Mouse (Mus musculus): ENCODE measurements around the gene Pde6d.
"Not testable (repeated sequence)": the region's sequence is repeated elsewhere in the genome, so short reads cannot be mapped to it uniquely, and the experiment has no call there.

Gene Pde6d

GRCm38 (mm10) chr1:86569292-86569860, 13.1 kb downstream of the Pde6d start:
- DNase-seq (ENCODE audit: low read depth, low spot score), result no peak

- DNase-seq (ENCODE audit: low read depth, low spot score), result no peak
Measured at GRCm38 (mm10) chr1:86568409-86568808, 14.0 kb downstream of the Pde6d start.

DNA sequence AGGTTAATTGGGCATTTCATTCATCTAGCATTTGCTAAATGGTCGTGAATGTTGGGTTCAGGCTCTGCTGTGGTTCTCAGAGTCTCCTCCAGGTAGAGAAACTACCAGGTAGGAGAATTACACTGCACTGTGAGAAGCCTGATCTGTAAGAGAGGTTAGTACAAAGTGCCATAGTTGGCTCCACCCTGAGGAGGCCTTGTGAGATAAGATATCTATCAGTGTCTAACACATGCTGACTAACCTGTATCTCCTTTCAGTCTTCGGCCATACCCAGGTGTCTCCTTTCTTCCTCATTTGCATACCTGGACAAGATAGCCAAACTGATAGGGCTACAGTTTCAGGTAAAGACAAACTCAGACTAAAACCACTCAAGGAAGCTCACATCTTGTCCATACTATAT, 19.8 kb downstream of the Pde6d start:
- no peak for DNase-seq (ENCODE audit: low read depth, low spot score)

DNA sequence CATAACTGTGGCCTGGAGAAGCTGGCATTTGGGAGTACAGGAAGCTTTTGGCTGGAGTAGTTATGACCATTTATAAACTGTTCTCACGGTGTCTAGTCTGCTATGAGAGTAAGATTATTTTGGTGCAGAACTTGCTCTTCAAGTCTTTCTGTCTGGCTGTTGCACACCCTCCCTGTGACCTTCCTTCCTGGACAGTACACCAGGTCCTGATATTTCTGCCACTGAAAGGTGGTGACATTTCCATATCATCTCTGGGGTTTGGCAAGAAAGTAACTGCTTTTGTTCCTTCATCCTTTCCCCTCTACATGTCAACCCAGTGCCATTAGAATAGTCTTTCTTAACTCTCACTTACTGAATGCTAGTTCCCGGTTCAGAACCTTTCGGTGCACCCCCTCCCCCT, 23.2 kb downstream of the Pde6d start:
- DNase-seq (ENCODE audit: low read depth, low spot score), result no peak

- no peak for DNase-seq (ENCODE audit: low read depth, low spot score)
Measured at GRCm38 (mm10) chr1:86557872-86558271, 24.6 kb downstream of the Pde6d start.

DNA sequence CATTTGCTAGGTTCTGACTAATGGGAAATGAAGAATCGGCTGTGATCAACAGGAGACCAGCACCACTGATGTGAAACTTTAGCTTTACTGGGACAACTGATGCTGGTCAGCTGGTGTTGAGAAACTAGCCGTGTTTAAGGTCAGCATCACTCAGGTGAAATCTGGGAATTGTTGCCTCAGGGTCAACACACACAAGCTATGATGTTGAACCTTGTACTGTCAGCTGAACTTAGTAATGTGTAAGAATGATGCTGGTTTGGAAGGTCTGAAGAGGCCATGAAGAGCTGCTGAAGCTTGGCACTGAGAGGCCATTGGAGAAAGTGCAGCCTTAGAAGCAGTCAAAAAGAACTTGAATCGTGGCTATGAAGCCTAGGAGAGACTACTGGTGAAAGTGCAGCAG, 26.8 kb downstream of the Pde6d start:
- no peak for DNase-seq (ENCODE audit: low read depth, low spot score)

DNA sequence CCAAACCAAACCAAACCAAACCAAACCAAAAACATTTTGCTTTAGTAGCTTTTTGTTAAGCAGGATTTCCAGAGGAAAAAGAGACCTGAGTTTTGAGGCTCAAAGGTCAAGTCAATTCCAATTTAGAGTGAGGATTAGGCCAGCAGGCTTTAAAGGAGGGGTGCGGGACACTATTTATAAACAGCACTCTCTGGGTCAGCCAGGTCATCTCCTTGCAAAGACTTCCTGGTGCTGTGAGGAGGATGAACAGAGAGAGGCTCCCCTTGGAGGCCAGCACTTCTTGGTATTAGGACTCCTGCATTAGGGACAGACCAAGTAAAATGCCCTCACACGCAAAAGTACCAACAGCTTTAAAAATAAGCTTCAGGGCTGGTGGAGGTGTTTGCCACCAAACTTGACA, 30.6 kb downstream of the Pde6d start:
- DNase-seq (ENCODE audit: low read depth, low spot score), result no peak

- no peak for DNase-seq (ENCODE audit: low read depth, low spot score)
Measured at GRCm38 (mm10) chr1:86551299-86551698, 31.1 kb downstream of the Pde6d start.

DNA sequence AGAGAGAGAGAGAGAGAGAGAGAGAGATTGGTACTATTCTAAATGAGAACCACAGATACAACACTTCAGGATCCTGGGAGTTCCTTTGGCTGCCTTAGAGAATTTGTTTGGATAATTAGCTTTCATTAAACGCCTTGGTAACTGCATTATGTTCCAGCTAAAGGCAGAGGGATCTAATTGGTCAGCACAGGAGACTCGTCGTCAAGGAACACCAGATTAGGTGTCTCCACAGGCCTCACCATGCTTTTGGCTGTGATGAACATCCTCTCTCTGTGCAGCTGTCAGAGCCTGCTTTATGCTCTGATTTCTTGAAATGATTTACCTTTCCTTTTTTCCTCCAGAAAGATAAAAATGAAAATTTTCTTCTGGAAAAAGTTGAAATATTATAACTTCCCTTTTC, 35.6 kb downstream of the Pde6d start:
- DNase-seq (ENCODE audit: low read depth, low spot score), result no peak

DNA sequence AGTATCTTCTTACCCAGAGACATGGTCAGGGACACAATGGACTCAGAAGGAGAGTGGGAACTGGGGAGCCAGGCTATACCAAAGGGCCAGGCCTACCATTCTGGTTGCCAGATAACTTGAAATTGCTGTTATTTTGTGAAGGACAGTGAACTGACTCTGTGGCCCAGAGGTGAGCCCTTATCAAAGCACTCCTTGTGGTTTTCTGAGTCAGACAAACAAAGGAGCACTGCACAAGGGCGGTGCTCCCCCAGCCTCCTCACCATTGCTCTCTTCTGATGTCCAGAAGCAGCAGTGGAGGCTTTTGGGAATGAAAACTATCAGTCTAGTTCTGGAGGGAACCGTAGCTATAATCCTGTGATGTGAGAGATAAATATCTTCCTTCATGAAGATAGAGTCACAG, 39.8 kb downstream of the Pde6d start:
- DNase-seq (ENCODE audit: low read depth, low spot score), result no peak

GRCm38 (mm10) chr1:86539583-86539982, 42.8 kb downstream of the Pde6d start:
- DNase-seq (ENCODE audit: low read depth, low spot score), result not testable (repeated sequence)

- no peak for DNase-seq (ENCODE audit: low read depth, low spot score)
Measured at GRCm38 (mm10) chr1:86538383-86538782, 44.0 kb downstream of the Pde6d start.

GRCm38 (mm10) chr1:86533411-86534130, 48.9 kb downstream of the Pde6d start:
- no peak for DNase-seq (ENCODE audit: low read depth, low spot score)

DNA sequence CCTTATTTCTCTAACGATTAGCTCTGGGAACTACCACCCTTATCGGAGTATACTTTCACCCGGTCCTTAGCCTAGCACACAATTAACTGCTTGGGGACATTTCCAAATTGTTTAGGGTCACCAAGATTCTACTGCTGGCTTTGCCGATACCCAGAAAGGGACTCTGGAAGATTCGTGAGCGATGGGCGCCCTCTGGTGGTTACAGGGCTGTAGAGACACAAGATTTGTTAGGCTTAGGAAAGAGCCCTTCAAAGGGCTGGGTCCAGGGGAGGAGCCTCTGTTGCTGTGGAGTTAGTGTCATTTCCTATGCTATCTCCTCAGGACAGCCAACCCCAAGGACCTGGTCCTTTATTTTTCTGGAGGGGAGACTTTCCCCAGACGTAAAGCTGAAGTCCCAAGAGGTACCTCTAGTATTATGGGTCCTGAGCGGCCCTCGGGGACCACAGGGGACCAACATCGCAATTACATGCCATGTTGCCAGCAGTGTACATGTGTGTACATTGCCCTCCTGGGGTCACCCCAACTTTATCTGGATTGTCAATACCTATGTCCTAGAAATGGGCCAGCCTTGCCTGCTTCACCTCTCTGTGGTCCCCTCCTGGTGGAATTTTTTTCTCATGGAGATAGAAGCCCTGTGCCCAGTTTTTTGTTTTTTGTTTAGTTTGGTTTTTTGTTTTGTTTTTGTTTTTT, 49.9 kb downstream of the Pde6d start:
- no peak for DNase-seq (ENCODE audit: low read depth, low spot score)

- no peak for DNase-seq (ENCODE audit: low read depth, low spot score)
Measured at GRCm38 (mm10) chr1:86531547-86532321, 50.7 kb downstream of the Pde6d start.

DNA sequence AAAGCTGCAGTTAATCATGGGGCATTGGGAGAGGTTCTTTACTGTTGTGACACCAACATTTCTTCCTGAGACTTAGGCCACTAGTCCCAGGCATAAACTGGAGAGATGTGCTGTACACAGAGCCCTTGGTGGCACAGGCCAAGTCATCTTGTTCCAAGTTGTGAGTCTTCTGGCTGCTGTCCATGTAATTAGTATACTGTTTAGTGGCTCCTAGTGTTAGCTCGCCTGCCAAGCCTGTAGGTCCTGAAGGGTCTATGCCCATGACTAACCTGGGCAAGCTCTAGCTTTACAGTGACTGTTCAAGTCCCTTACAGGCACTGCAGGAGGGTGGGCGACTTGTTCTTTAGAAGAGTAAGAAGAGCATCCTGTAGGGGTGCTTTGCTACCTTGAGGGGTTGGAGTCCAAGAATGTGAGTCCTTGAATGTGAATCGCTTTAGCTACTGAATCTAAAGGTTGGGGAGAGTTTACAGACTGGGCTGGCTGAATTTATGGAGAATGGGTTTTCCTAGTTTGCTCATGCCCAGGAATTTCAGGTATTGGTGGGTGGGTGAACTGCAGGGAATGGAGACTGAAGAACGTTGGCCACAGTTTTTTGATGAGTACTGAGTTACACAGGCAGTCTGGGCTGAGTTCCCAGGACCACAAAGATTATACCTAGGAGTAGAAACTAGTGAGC, 51.4 kb downstream of the Pde6d start:
- DNase-seq (ENCODE audit: low read depth, low spot score), result no peak

GRCm38 (mm10) chr1:86529590-86529989, 52.8 kb downstream of the Pde6d start:
- DNase-seq (ENCODE audit: low read depth, low spot score), result no peak

DNA sequence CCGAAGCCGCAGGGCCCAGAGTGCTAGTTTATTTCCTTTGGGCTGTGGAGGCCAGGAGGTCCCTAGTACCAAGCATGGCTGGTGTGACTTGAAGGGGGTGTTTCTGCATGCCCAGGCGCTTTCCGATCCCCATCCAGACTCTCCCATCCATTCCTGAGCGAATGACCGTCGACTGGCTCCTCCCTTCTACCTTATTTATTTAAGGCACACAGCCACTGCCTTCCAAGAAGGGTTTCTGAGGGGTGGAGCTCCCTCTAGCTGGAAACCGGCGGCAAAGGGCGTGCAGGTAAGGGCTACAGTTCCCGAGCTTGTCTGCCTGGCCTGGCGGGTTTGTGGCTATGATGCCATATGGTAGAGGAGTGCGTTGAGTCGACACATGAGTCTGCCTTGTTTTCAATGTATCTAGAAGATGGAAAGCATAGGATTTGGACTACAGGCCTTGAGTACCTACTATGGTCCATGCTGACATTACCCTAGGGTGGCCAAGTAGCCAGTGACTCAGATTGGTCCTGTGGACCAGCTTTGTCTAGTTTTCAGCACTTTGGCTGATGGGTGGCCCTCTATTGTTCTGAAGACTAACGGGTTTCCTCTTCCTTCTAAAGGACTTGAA, 53.8 kb downstream of the Pde6d start:
- DNase-seq (ENCODE audit: low read depth, low spot score), result no peak

- DNase-seq (ENCODE audit: low read depth, low spot score), result no peak
Measured at GRCm38 (mm10) chr1:86527599-86528486, 54.6 kb downstream of the Pde6d start.
